Mouse (Mus musculus): Measurements from ENCODE around the gene Olfr1016.

Olfr1016 gene

DNA sequence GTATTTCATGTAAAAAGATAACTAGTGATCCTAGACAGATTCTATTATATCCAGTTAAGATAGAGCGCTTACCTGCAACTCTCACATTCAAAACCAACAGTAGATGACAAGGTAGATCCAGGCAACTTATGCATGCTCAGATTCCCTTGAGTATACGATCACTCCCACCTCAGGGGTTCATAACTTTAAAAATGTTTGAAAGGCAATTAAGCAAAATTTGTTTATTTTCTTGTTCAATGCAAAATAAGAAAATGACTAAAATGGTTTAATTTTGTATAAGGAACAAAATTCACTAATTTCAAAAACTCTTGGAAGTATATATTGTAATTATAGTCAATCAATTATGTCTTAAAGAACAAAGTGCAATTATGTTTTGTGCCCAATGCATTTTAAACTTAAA is at the start of gene Olfr1016:
Gene Olfr1016 (minus strand): TSS at position 101 of the 400 bp plus-strand sequence.
- DNase-seq (ENCODE audit: low spot score): no peak

DNA sequence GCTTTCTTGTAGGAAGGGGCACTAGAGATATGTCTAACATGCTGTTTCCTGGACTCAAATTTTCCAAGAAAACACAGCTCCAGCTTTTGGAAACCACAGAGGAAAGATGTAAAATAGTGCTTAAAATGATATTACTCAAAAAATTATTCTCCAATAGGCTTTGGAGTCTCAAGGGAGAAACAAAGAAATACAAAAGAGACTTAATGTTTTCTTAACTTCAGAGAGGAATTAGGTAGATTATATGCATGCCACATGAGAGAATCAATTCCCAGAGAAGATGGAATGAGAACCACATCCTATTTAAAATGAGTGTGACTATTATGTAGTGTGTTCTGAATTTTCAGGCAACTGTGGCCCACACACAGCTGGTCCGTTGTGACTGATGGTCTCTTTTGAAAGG is 44.4 kb upstream of the Olfr1016 start, which contains the start of gene Olfr1020:
Gene Olfr1020 (plus strand): TSS at position 301 of the 400 bp plus-strand sequence.
- no peak for DNase-seq (ENCODE audit: low spot score)

DNA sequence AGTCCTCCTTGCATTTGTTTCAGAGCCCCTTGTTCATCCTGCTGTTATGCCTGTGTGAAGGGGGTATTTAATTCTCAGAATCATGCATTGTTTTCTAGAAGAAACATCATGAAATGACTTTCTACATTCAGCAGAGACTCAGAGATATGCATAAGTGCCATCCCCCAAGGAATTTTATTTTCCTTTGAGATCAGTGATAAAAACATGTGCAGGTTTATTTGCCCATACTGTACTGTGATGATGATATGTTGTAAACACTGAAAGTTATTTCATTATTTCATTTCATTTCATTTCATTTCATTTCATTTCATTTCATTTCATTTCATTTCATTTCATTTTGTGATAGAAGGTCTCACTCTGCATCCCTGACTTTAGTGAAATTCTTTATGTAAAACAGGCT is 43.0 kb upstream of the Olfr1016 start, which contains the start of gene Olfr1019:
Gene Olfr1019 (minus strand): TSS at position 101 of the 400 bp plus-strand sequence.
- no peak for DNase-seq (ENCODE audit: low spot score)

DNA sequence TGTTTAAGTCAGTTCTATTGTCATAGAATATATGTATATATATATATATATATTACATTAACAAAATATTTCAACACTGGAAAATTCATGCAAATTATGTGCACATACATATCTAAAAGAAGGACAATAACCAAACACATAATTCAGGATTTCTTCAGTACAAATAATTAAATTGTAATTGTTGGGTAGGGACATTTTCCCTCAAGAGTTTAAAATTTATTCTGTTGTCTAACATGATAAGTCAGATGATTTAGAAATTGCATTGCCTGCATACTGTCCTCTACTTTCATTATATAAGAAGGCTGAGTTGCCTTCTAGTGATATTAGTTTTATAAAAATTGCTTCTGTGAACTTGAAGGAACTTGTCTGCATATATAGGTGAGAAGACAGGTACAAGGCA is 15.8 kb upstream of the Olfr1016 start, which contains the start of gene Olfr1018:
Gene Olfr1018 (plus strand): TSS at position 301 of the 400 bp plus-strand sequence.
- no peak for DNase-seq (ENCODE audit: low spot score)

DNA sequence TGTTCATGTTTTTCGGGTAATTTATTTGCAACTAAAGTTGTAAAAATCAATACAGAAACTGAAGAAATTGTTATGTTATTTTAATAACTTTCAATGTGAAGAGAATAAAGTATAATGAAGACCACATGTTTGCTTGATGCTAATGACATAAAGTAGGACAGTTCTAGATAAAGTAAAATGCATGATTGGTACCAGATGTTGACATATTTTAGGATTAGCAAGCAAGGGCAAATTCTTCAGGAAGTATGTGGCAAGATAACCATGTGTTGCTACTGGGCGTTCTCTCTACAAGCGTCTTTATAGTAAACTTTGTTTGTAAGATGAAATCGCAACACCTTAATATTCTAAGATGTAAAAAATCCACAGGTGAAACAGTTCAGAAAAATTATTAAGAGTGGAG is 2.2 kb upstream of the Olfr1016 start:
- peak; percentile 27 for DNase-seq (ENCODE audit: low spot score)

DNA sequence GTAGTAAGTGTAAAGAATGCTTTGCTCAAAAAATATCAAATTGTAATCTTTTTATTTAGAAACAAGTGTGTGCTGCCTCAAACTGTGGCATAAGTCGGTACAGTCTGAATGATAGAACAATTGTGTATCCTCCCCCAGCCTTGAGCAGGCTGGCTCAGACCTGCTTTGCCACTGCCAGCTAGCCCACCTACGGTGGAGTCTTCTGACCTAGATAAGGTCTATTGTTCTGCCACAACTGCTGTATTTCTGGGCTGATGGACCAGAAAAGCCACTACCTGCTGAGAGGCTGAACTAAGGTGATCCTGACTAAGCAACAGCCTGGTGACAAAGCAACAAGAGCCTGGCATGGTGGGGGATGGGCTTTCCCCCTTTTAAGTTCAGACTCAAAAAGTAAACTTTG is 10.0 kb downstream of the Olfr1016 start:
- DNase-seq (ENCODE audit: low spot score): no peak

DNA sequence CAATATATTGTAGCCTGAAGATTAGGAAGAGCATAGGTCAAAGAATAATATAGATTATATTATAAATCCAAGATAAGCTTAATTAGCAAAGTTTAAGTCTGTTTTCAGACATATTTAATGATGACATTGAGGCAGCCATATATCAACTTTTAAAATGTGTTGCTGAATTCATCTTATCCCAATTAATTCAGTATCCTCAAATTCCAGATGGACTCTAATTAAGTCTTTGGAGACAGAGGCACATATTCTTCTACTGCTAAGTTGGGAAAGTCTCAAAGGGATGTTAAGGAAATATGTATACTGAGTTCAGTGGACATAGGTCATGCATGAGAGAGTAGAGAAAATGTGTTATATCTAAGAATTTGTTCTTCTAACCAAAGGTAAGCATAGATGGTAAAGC is 20.6 kb downstream of the Olfr1016 start, which contains the start of gene Olfr1015:
Gene Olfr1015 (plus strand): TSS at position 301 of the 400 bp plus-strand sequence.
- DNase-seq (ENCODE audit: low spot score): no peak

DNA sequence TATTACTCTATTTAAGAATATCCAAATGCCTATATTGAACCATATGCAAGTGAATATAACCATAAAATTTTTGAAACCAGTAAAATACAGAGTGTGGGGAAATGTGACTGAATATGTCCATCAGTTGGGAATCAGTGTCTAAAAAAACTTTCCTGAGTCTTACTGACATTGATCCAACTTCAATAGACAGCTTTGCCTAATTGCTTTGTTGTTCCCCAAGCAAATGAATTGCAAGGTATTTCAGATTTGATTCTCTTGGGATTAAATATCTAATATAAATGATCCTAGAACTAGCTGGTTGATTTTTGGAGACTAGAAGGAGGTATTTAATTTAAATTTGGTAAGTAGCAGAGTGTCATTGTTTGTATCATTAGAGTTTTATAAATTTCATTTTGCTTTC is 29.9 kb downstream of the Olfr1016 start, which contains the start of gene Olfr1014:
Gene Olfr1014 (plus strand): TSS at position 301 of the 400 bp plus-strand sequence.
- no peak for DNase-seq (ENCODE audit: low spot score)

DNA sequence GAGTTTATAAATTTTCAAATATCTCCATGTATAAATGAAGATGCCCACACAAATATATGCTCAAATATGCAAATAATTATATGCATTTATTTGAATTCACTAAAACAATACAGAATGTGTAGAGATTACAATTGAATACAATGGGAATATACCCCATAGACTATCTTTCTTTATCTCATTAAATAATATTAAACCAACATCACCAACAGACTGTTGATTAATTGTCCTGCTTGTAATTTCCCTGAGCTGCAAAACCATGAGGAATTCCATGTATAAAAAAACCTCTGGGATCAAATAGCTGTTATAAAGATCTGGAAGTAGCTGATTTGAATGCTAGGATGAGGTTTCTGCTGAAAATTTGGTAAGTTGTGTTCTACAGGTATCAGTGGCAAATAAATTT is 35.5 kb downstream of the Olfr1016 start, which contains the start of gene Olfr1013:
Gene Olfr1013 (plus strand): TSS at position 301 of the 400 bp plus-strand sequence.
- no peak for DNase-seq (ENCODE audit: low spot score)

DNA sequence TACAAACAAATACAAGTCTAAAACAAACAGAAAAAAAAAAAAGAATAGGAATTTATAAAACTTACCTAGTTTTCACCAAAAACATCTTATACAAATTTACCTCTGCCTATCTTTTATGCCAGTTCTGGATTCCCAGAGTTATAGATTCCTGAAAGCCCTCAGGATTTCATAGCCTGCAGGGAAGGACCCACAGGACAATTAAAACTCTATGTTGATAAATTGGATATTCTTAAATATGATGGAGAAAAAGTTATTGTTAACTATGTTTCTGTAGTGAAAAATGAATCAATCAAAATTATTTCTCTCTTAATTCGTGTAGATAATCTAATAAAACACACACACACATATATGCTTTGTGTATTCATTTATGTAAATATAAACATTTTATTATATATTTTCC is 39.7 kb downstream of the Olfr1016 start, which contains the start of gene Olfr1012:
Gene Olfr1012 (minus strand): TSS at position 101 of the 400 bp plus-strand sequence.
- no peak for DNase-seq (ENCODE audit: low spot score)

DNA sequence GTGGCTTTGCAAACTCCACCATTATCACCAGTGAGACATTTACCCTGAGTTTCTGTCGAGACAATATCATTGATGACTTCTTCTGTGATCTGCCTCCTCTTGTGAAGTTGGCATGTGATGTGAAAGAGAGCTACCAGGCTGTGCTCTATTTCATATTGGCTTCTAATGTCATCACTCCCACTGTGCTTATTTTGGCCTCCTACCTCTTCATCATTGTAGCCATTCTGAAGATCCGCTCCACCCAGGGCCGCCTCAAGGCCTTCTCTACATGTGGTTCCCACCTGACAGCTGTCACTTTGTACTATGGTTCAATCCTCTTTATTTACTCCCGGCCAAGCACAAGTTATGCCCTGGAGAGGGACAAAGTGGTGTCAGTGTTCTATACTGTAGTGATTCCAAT is 48.5 kb downstream of the Olfr1016 start:
- DNase-seq (ENCODE audit: low spot score): no peak

Measured in embryo, embryonic 10.5 days (tissue).